Mouse (Mus musculus) frontal cortex, postnatal 14 days (tissue): ENCODE measurements around the gene Svs6.
"Not testable (repeated sequence)": the region's sequence is repeated elsewhere in the genome, so short reads cannot be mapped to it uniquely, and the experiment has no call there.

Experiments used
- DNase-seq, 2 experiments: peaks; one replicate each; pipeline ENCODE4 v3.0.0; 2022; ENCODE audit warnings: low spot score in 2 of 2

Svs6 gene

GRCm38 (mm10) chr2:164316451-164316850 is at the start of gene Svs6:
TSS of gene Svs6 (plus strand) at chr2:164316751.
- DNase-seq, result not testable (repeated sequence)

GRCm38 (mm10) chr2:164278359-164278758 is 38.2 kb upstream of the Svs6 start, which contains the start of gene Svs4:
TSS of gene Svs4 (minus strand) at chr2:164278459.
- DNase-seq, result no peak

DNA sequence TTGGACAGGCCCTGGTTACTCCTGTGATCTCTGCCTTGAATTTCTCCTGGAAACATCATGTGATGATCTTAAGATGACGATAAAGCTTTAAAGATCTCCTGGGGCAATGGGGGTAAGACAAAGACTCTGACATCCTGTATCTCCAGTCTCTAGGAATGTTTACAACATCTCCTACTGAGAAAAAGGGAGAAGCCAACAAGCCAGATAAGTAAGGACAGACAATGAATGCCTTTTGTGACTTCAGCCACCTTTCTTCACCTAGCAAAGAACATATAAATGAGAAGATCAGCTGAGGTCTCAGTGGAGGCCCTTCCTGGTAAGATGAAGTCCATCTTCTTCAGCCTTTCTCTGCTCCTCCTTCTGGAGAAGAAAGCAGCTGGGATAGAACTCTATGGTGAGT is 27.6 kb upstream of the Svs6 start, which contains the start of gene Svs3a:
TSS of gene Svs3a (plus strand) at position 301 of the 400 bp plus-strand sequence.
- not testable (repeated sequence) for DNase-seq

DNA sequence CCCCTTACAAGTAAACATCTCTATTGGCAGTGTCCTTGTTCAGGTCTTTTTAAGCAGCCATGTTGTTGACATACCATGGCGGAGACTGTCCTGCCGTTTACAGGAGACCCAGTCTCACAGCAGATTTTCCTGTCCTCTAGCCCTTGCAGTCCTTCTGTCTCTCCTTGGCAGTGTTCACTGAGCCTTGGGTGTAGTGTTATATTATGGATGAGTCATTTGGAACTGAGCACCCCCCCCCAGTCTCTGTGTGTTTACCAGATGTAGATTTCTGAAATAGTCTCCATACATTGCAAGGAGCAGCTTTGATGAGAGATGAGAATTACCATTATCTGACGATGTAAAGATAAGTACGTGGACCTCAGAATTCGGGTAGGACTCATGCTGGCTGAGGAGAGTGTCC is 4.0 kb upstream of the Svs6 start:
- no peak for DNase-seq

GRCm38 (mm10) chr2:164315460-164315859 is 1.1 kb upstream of the Svs6 start:
- DNase-seq, result not testable (repeated sequence)

GRCm38 (mm10) chr2:164320983-164321382 is 4.4 kb downstream of the Svs6 start:
- DNase-seq, result no peak

DNA sequence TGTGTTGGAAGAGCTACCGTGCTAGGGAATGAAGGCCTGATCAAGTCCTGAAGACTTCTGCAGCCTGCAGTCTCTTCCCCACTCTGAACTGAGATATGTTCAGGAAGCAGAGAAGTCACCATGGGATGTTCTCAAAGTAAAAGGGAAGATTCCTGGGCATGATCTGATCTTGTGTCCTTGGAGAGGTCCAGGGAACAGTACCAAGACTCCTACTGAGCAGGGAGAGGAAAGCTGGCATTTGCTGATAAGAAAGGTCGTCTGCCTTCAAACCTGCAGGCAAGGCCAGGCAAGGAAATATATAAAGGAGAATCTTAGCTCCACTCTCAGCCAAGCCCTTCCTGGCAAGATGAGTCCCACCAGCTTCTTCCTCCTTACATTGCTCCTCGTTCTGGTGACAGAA is 15.9 kb downstream of the Svs6 start, which contains the start of gene Svs5:
TSS of gene Svs5 (plus strand) at position 301 of the 400 bp plus-strand sequence.
- DNase-seq, result not testable (repeated sequence)

DNA sequence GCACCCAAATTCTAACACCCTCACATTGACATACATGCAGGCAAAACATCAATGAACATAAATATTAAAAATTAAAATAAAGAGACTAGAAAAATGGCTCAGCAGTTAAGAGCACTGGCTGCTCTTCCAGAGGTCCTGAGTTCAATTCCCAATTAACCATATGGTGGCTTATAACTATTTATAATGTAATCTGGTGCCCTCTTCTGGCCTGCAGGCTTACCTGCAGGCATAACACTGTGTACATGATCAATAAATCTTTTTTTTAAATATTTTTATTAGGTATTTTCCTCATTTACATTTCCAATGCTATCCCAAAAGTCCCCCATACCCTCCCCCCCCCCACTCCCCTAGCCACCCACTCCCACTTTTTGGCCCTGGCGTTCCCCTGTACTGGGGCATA is 27.2 kb downstream of the Svs6 start:
- DNase-seq, result not testable (repeated sequence)

DNA sequence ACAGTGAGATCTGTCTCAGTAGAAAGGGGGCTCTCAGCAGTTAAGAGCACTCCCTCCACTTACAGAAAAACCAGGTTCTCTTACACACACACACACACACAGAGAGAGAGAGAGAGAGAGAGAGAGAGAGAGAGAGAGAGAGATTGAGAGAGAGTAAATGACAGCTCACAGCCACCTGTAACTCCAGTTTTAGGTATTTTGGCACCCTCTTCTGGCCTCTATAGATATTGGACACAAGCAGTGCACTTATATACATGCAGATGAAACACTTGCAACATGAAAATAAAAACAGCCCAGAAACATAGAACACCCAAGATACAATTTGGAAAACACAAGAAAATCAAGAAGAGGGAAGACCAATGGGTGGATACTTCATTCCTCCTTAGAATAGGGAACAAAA is 31.1 kb downstream of the Svs6 start:
- DNase-seq, result not testable (repeated sequence)

DNA sequence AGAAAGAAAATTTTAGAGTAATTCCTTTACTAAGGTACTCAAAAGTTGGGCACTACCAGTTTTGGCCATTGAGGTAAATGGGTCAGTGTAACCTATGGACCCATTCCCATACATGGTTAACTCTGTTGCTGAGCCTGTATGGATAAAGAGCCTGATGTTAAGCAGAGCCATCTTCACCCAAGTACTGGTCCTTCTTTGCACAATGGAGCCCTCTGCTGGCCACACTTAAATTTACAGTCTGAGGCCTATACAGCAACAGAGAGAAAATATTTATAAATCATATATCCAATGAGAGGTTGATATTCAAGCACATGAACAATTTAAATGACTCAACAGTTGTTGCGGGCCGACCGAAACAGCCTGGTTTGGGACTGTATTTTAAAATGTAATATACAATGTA is 32.4 kb downstream of the Svs6 start:
- no peak for DNase-seq

DNA sequence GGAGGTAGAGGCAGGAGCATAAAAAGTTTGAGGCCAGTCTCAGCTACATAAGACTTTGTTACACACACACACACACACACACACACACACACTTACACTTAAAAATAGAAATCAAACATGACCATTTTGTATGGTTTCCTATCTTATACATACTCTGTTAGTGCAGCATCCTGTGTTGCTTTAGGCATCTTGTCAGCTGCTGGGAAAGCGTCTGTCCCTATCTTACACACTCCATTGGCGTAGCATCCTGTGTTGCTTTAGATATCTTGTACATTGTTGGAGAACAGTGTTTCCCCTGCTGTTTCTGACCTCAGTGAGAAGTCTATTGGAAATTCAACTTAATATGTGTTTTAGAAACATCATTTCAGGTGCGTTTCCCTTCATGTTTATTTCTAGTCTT is 36.1 kb downstream of the Svs6 start:
- DNase-seq, result no peak

DNA sequence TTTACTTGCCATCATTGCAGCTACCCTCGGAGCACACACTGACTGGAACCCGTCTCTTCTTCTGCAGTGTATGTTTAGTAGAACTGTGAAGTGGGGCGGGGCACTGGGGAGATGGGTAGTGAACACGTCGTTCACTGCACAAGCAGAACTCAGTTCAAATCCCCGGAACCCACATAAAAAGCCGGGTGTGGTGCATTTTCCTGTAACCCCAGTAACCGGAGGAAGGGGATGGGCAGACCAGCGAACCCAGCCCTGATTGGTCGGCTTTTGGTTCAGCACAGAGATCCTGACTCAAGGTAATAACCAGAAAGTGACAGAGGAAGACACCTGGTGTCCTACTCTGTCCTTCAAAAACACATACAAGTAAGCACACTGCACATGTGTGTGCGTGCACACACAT is 36.8 kb downstream of the Svs6 start:
- DNase-seq, result no peak

GRCm38 (mm10) chr2:164356177-164356967 is 39.8 kb downstream of the Svs6 start:
- DNase-seq, result no peak

- DNase-seq, result no peak
Measured at GRCm38 (mm10) chr2:164358373-164358772, 41.8 kb downstream of the Svs6 start.

DNA sequence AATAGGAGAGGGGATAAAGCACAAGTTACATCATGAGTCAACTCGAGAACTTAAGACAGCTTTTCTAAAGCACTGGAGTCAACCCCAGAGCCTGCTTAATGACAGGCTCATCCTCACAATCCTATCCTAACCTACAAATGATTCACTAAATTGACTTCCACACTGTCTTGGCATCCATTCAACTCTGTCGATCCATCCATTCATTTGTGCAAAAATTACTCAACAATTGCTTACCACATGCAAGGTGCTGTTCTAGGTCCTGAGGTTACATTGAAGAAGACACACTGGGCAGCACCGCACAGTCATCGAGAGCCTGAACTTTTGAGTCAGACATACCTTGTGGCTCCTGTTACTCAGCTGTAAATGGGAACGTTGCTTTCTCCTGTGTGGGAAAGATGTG is 42.5 kb downstream of the Svs6 start:
- no peak for DNase-seq

DNA sequence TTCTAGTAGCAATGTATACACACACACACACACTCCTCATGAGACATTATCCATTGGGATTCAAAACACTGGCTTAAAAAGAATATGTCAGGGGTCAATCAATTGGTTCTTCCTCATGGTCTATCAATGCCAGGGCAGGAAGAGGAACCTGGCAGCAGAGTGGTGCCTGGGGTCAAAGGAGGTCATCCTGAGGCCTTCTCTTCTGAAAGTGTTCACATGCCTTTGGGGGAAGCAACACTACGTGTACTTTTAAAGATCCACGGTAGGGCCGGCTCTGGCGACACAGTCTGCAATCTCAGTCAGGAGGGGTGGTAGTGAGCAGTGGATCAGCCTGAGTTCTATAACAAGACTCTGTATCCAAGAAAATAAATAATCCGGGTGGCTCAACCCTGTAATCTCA is 43.1 kb downstream of the Svs6 start:
- DNase-seq, result no peak

- no peak for DNase-seq
Measured at GRCm38 (mm10) chr2:164360974-164361657, 44.6 kb downstream of the Svs6 start.

GRCm38 (mm10) chr2:164366947-164367346 is 50.4 kb downstream of the Svs6 start:
- DNase-seq, result no peak
